Mouse (Mus musculus): Measurements from ENCODE around the gene Arsa. TPM values are rescaled to one million over a fixed set of nuclear protein-coding genes. Genes with fewer than 3 reads are reported as not detected.

Arsa gene
- polyA plus RNA-seq, 1 experiment from 2014 or later, result 14.1 TPM

DNA sequence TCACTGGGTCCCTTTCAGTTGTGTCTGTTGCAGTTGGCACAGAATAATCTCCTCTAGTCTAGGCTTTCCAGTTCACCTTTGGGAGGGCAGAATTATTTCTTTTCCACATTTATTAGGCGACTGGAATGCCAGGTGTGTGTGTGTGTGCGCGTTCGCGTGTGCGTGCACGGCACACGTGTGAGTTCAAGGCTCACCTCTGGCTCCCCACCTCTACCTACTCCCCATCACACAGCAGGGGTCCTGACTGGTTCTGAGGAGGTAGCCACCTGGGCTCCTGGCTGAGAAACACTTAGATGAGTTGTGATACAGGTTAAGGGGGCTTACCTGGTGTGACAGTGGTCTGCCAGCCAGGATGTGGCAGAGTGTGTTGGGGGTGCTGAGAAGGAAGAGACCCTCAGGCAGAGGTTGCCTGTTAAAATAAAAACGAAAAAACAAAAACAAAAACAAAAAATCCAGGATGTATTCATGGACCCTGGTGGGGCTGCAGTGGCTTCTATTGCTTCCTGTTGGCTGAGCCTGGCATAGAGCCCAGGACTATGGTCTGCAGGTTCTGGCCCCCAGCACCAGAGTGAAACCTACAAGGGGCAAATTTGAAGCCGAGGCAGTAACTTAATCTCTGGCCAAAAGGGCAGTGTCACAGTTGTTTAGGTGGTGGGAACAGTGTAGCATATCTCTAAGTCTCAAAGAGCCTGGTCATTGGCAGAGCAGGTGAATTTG, 45.5 kb upstream of the Arsa start:
- Histone ChIP-seq H3K4me1 (ENCODE audit: control insufficient read depth in 2 of 2, insufficient read depth in 2 of 2, low read length in 2 of 2) (no peaks in the 10 kb centered on the region), H3K27me3 (ENCODE audit: control insufficient read depth, insufficient read depth, low read length) (peaks cover 39% of the 10 kb centered on the region), H3K9me3 (ENCODE audit: control insufficient read depth, low read length) (no peaks in the 10 kb centered on the region), H3K27ac (replicated peaks in 1 of 2; ENCODE audit: control insufficient read depth in 1 of 2, insufficient read depth in 1 of 2, low read depth in 2 of 2, low read length in 2 of 2) (no peak overlapping the region), H3K36me3 (ENCODE audit: control insufficient read depth, insufficient read depth, low read length) (peaks cover 16% of the 10 kb centered on the region; the same call in 1 of the 2 replicates), H3K4me2 (ENCODE audit: low read length) (peak overlapping the region; percentile 90), H3K9ac (ENCODE audit: low read length) (no peak overlapping the region), H3K4me3 (ENCODE audit: control insufficient read depth in 1 of 2, insufficient read depth in 1 of 2, low read depth in 1 of 2, low read length in 2 of 2) (no peak overlapping the region)
- ATAC-seq (ENCODE audit: insufficient number of reproducible peaks, insufficient read depth, low FRiP score, low read depth), result no peak
- 82% methylated on average over 10 of the region's 10 CpGs for WGBS

DNA sequence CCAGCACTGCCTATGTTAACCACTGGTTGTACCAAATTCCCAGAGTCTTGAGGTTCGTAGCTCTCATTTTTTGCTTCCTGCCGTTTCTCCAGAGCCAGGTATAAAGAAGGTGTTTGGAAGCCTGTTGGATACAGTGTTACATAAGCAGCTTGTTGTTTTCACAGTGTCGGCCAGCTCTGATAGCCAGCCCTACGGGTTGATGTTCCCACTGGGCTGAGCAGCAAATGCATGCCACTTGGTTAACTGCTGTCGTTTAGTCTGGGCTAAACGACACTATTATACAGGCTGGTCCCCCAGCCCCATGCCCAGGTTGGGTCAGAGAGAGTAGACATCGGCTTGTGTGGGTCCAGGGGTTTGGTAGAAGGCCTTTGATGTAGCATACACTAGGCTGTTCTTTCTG, 44.7 kb upstream of the Arsa start:
- 52% methylated on average over 7 of the region's 7 CpGs for WGBS
- no peak for ATAC-seq (ENCODE audit: insufficient number of reproducible peaks, insufficient read depth, low FRiP score, low read depth)
- H3K9ac ChIP-seq (ENCODE audit: low read length), result no peak overlapping the region

DNA sequence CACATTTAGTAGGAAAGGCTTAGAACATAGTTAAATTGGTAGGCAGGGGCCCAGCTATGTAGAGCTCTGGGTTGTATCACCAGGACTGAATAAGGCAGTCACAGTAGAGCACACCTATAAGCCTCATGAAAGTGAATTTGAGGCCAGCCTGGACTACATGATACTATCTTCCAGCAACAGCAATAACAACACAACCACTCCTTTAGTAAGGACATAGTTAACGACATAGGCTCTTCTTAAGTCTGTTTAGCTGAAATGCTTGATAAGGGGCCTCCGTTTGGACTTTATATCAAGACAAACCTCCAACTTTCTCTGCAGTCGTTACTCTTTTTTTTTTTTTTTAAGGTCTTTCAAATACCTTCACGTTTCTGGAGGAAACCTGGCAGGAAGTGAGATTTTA, 35.5 kb upstream of the Arsa start:
- Histone ChIP-seq H3K4me3 (ENCODE audit: control insufficient read depth in 1 of 2, insufficient read depth in 1 of 2, low read depth in 1 of 2, low read length in 2 of 2) (no peak overlapping the region), H3K27ac (replicated peaks in 1 of 2; ENCODE audit: control insufficient read depth in 1 of 2, insufficient read depth in 1 of 2, low read depth in 2 of 2, low read length in 2 of 2) (no peak overlapping the region), H3K27me3 (ENCODE audit: control insufficient read depth, insufficient read depth, low read length) (no peaks in the 10 kb centered on the region), H3K36me3 (ENCODE audit: control insufficient read depth, insufficient read depth, low read length) (peaks cover 5% of the 10 kb centered on the region; the same call in 1 of the 2 replicates), H3K9ac (ENCODE audit: low read length) (no peak overlapping the region), H3K9me3 (ENCODE audit: control insufficient read depth, low read length) (no peaks in the 10 kb centered on the region), H3K4me2 (ENCODE audit: low read length) (no peak overlapping the region), H3K4me1 (ENCODE audit: control insufficient read depth in 2 of 2, insufficient read depth in 2 of 2, low read length in 2 of 2) (no peaks in the 10 kb centered on the region)
- 62% methylated on average over 4 of the region's 4 CpGs for WGBS
- ATAC-seq (ENCODE audit: insufficient number of reproducible peaks, insufficient read depth, low FRiP score, low read depth), result no peak

More for the DNA sequence above, 44.7 kb upstream of the Arsa start:
- Histone ChIP-seq H3K4me3 (ENCODE audit: control insufficient read depth in 1 of 2, insufficient read depth in 1 of 2, low read depth in 1 of 2, low read length in 2 of 2) (no peak overlapping the region), H3K9me3 (ENCODE audit: control insufficient read depth, low read length) (no peaks in the 10 kb centered on the region), H3K27me3 (ENCODE audit: control insufficient read depth, insufficient read depth, low read length) (peaks cover 39% of the 10 kb centered on the region), H3K4me1 (ENCODE audit: control insufficient read depth in 2 of 2, insufficient read depth in 2 of 2, low read length in 2 of 2) (no peaks in the 10 kb centered on the region), H3K27ac (replicated peaks in 1 of 2; ENCODE audit: control insufficient read depth in 1 of 2, insufficient read depth in 1 of 2, low read depth in 2 of 2, low read length in 2 of 2) (no peak overlapping the region), H3K4me2 (ENCODE audit: low read length) (no peak overlapping the region), H3K36me3 (ENCODE audit: control insufficient read depth, insufficient read depth, low read length) (peaks cover 16% of the 10 kb centered on the region; the same call in 1 of the 2 replicates)

DNA sequence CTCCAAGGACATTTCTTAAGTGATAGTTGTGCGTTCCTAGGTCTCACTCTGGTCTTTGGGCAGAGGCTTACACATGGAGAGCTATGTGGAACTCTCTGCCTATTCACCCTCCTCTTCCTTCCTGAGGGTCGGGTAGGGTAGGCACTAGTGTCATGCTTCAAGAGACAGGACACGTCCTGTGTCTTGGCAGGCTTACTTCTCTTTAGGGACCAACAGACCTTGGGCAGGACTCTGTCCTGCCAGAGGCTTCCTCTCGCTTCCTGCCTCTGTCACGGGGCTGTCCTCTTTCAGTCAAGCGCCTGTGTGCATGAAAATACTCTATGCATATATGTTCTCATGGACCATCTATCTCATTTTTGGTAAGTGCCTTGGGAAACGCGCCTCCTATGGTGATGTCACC, 30.5 kb upstream of the Arsa start:
- Histone ChIP-seq H3K27ac (replicated peaks in 1 of 2; ENCODE audit: control insufficient read depth in 1 of 2, insufficient read depth in 1 of 2, low read depth in 2 of 2, low read length in 2 of 2) (no peak overlapping the region), H3K4me1 (ENCODE audit: control insufficient read depth in 2 of 2, insufficient read depth in 2 of 2, low read length in 2 of 2) (no peaks in the 10 kb centered on the region), H3K27me3 (ENCODE audit: control insufficient read depth, insufficient read depth, low read length) (no peaks in the 10 kb centered on the region), H3K4me3 (ENCODE audit: control insufficient read depth in 1 of 2, insufficient read depth in 1 of 2, low read depth in 1 of 2, low read length in 2 of 2) (no peak overlapping the region), H3K9me3 (ENCODE audit: control insufficient read depth, low read length) (no peaks in the 10 kb centered on the region), H3K36me3 (ENCODE audit: control insufficient read depth, insufficient read depth, low read length) (peaks cover 35% of the 10 kb centered on the region), H3K9ac (ENCODE audit: low read length) (no peak overlapping the region), H3K4me2 (ENCODE audit: low read length) (no peak overlapping the region)
- WGBS, result 73% methylated on average over 8 of the region's 8 CpGs
- no peak for ATAC-seq (ENCODE audit: insufficient number of reproducible peaks, insufficient read depth, low FRiP score, low read depth)

DNA sequence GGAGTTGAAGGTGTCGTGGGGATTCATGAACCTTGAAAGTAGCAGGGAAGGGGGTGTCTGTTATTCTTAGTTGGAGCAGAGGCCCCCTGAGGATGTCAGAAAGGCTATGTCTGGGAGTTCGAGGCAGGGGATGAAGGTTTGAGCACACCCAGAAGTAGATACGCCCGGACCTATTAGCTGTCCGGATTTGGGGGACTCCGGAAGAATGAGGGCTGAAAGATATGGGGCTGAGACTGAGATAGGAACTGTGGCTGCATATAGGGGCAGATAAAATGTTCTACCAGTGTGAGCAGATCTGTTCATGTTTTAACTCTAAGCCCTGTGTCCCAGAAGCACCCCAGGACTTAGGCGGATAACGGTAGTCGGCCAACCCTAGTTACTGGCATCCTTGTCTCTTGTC, 27.6 kb upstream of the Arsa start:
- no peak overlapping the region for H3K9ac ChIP-seq (ENCODE audit: low read length)
- no peaks in the 10 kb centered on the region for H3K4me1 ChIP-seq (ENCODE audit: control insufficient read depth in 2 of 2, insufficient read depth in 2 of 2, low read length in 2 of 2)
- no peak for ATAC-seq (ENCODE audit: insufficient number of reproducible peaks, insufficient read depth, low FRiP score, low read depth)
- WGBS, result 85% methylated on average over 9 of the region's 9 CpGs
- H3K9me3 ChIP-seq (ENCODE audit: control insufficient read depth, low read length), result no peaks in the 10 kb centered on the region
- H3K4me3 ChIP-seq (ENCODE audit: control insufficient read depth in 1 of 2, insufficient read depth in 1 of 2, low read depth in 1 of 2, low read length in 2 of 2), result no peak overlapping the region
- peaks cover 18% of the 10 kb centered on the region for H3K27me3 ChIP-seq (ENCODE audit: control insufficient read depth, insufficient read depth, low read length)
- H3K27ac ChIP-seq (replicated peaks in 1 of 2; ENCODE audit: control insufficient read depth in 1 of 2, insufficient read depth in 1 of 2, low read depth in 2 of 2, low read length in 2 of 2), result no peak overlapping the region
- H3K4me2 ChIP-seq (ENCODE audit: low read length), result no peak overlapping the region
- H3K36me3 ChIP-seq (ENCODE audit: control insufficient read depth, insufficient read depth, low read length), result peaks cover 38% of the 10 kb centered on the region

DNA sequence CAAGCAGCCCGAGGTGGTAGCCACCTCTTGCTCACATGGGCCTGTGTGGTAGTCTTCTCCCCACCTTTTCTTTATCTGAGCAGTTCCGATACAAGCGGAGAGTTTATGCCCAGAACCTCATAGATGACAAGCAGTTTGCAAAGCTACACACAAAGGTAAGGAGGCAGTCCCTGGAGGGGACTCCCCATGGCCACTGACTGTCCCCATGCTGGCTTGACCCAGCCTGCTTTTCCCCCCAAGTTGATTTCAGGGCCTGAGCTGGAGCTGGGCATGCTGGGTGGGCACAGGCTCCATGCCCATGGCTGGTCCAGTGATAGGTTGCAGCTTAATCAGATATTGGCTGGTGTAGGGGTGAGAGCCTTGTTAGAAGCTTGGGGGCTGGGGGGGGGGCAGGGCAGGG, 24.1 kb upstream of the Arsa start:
- ATAC-seq (ENCODE audit: insufficient number of reproducible peaks, insufficient read depth, low FRiP score, low read depth), result no peak

DNA sequence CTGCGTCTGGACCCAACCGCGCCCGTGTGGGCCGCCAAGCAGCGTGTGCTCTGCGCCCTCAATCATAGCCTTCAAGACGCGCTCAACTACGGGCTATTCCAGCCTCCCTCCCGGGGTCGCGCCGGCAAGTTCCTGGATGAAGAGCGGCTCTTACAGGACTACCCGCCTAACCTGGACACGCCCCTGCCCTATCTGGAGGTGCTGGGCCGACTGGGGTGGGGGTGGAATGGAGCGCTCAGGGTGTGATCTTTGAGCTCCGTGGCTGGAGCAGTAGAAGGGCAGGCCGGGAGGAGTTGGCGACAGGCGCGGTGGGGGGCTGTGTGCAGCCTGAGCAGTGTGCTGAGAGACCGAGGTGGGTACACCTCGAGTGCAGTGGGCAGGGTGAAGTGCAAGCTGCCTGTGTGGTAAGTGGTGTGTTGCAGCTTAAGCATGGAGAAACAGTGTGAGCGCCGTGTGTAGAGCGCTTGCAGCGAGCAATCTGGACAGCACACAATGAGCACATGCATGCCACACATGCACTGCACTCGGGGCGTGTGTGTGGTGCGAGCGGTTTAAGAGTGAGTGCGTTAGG, 23.1 kb upstream of the Arsa start:
- Histone ChIP-seq H3K27me3 (ENCODE audit: control insufficient read depth, insufficient read depth, low read length) (peaks cover 49% of the 10 kb centered on the region), H3K4me3 (ENCODE audit: control insufficient read depth in 1 of 2, insufficient read depth in 1 of 2, low read depth in 1 of 2, low read length in 2 of 2) (peak overlapping the region; percentile 75 to 79)
- no peak for ATAC-seq (ENCODE audit: insufficient number of reproducible peaks, insufficient read depth, low FRiP score, low read depth)

More for the DNA sequence above, 24.1 kb upstream of the Arsa start:
- peaks cover 42% of the 10 kb centered on the region for H3K27me3 ChIP-seq (ENCODE audit: control insufficient read depth, insufficient read depth, low read length)
- no peak overlapping the region for H3K27ac ChIP-seq (replicated peaks in 1 of 2; ENCODE audit: control insufficient read depth in 1 of 2, insufficient read depth in 1 of 2, low read depth in 2 of 2, low read length in 2 of 2)
- no peak overlapping the region for H3K9ac ChIP-seq (ENCODE audit: low read length)
- no peaks in the 10 kb centered on the region for H3K9me3 ChIP-seq (ENCODE audit: control insufficient read depth, low read length)
- WGBS, result 89% methylated on average over 3 of the region's 3 CpGs
- no peak overlapping the region for H3K4me3 ChIP-seq (ENCODE audit: control insufficient read depth in 1 of 2, insufficient read depth in 1 of 2, low read depth in 1 of 2, low read length in 2 of 2)
- H3K36me3 ChIP-seq (ENCODE audit: control insufficient read depth, insufficient read depth, low read length), result peaks cover 33% of the 10 kb centered on the region
- H3K4me1 ChIP-seq (ENCODE audit: control insufficient read depth in 2 of 2, insufficient read depth in 2 of 2, low read length in 2 of 2), result peaks cover 2 to 9% of the 10 kb centered on the region in 2 experiments; a peak in 3 of 4 replicates
- H3K4me2 ChIP-seq (ENCODE audit: low read length), result peak overlapping the region; percentile 89; the same call in 1 of the 2 replicates

More for the DNA sequence above, 23.1 kb upstream of the Arsa start:
- Histone ChIP-seq H3K27ac (replicated peaks in 1 of 2; ENCODE audit: control insufficient read depth in 1 of 2, insufficient read depth in 1 of 2, low read depth in 2 of 2, low read length in 2 of 2) (no peak overlapping the region), H3K36me3 (ENCODE audit: control insufficient read depth, insufficient read depth, low read length) (peaks cover 29% of the 10 kb centered on the region), H3K9me3 (ENCODE audit: control insufficient read depth, low read length) (no peaks in the 10 kb centered on the region), H3K9ac (ENCODE audit: low read length) (peak overlapping the region; percentile 75), H3K4me1 (ENCODE audit: control insufficient read depth in 2 of 2, insufficient read depth in 2 of 2, low read length in 2 of 2) (peaks cover 2 to 9% of the 10 kb centered on the region in 2 experiments; a peak in 3 of 4 replicates), H3K4me2 (ENCODE audit: low read length) (peak overlapping the region; percentile 89)
- WGBS, result 2% methylated on average over 35 of the region's 35 CpGs
